Mouse (Mus musculus) liver, embryonic 15.5 days (tissue): Measurements from ENCODE around the gene Gm10717. TPM values are rescaled to one million over a fixed set of nuclear protein-coding genes. Genes with fewer than 3 reads are reported as not detected.
"Not testable (repeated sequence)": the region's sequence is repeated elsewhere in the genome, so short reads cannot be mapped to it uniquely, and the experiment has no call there.

Experiments used
- ATAC-seq: fragments of 200-750 bp; cut with Nextera tagmentation; 2 replicates; pipeline ENCODE4 v1.8.0; 2017; ENCODE audit warnings: moderate number of reproducible peaks, mild to moderate bottlenecking, moderate library complexity; ENCODE audit not compliant: insufficient read depth
- H3K27ac ChIP-seq: fragments of 300-500 bp; sonication (generic); replicated peaks from 2 replicates; pipeline ENCODE4 v1.5.1; 2015; ENCODE audit warnings: mild to moderate bottlenecking, inconsistent platforms
- H3K27me3 ChIP-seq: fragments of 300-500 bp; sonication (generic); 2 replicates; pipeline ENCODE4 v1.6.1; 2015; ENCODE audit warnings: mild to moderate bottlenecking, inconsistent platforms
- H3K36me3 ChIP-seq: fragments of 300-500 bp; sonication (generic); replicated peaks from 2 replicates; pipeline ENCODE4 v1.6.1; 2015; ENCODE audit warnings: moderate library complexity, mild to moderate bottlenecking, inconsistent platforms
- H3K4me1 ChIP-seq: fragments of 300-500 bp; sonication (generic); replicated peaks from 2 replicates; pipeline ENCODE4 v1.6.1; 2015; ENCODE audit warnings: inconsistent platforms
- H3K4me2 ChIP-seq: fragments of 300-500 bp; sonication (generic); 2 replicates; pipeline ENCODE4 v1.6.1; 2015; ENCODE audit warnings: moderate library complexity, mild to moderate bottlenecking, inconsistent platforms
- H3K4me3 ChIP-seq: fragments of 300-500 bp; sonication (generic); replicated peaks from 2 replicates; pipeline ENCODE4 v1.5.1; 2015; ENCODE audit warnings: mild to moderate bottlenecking, inconsistent platforms
- H3K9ac ChIP-seq: fragments of 300-500 bp; sonication (generic); 2 replicates; pipeline ENCODE4 v1.6.1; 2015; ENCODE audit warnings: moderate library complexity, mild to moderate bottlenecking, inconsistent platforms
- H3K9me3 ChIP-seq: fragments of 300-500 bp; sonication (generic); replicated peaks from 2 replicates; pipeline ENCODE4 v1.6.1; 2016; ENCODE audit warnings: inconsistent platforms
- WGBS: fragments of 180-500 bp; shearing (Covaris S2); methylation state at CpG from one replicate; pipeline ENCODE4 v1.1.7; 2015; ENCODE audit warnings: mixed read lengths; ENCODE audit not compliant: insufficient replicate concordance; 5-methylcytosine and 5-hydroxymethylcytosine counted together
- polyA plus RNA-seq: library from polyadenylated mRNA; unstranded; fragments of >200 nt; fragmentation: Nextera tagmentation; extraction: Ambion mirVana; gene quantifications from 2 replicates; pipeline ENCODE4 v1.2.1, GENCODE M21; 2015

Gm10717 gene
- not detected in 2 replicates for polyA plus RNA-seq

DNA sequence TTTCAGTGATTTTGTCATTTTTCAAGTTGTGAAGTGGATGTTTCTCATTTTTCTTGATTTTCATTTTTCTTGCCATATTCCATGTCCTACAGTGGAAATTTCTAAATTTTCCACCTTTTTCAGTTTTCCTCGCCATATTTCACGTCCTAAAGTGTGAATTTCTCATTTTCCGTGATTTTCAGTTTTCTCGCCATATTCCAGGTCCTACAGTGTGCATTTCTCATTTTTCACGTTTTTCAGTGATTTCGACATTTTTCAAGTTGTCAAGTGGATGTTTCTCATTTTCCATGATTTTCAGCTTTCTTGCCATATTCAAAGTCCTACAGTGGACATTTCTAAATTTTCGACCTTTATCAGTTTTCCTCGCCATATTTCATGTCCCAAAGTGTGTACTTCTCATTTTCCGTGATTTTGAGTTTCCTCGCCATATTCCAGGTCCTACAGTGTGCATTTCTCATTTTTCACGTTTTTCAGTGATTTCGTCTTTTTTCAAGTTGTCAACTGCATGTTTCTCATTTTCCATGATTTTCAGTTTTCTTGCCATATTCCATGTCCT, at the start of gene Gm10717:
Gene Gm10717, plus strand, starts transcription at position 506 of the 556 bp plus-strand sequence.
- not testable (repeated sequence) for H3K27me3 ChIP-seq, H3K9me3 ChIP-seq, H3K4me1 ChIP-seq, H3K4me2 ChIP-seq, H3K36me3 ChIP-seq, H3K27ac ChIP-seq, ATAC-seq, H3K9ac ChIP-seq, H3K4me3 ChIP-seq
- 61% methylated on average over 12 of the region's 12 CpGs for WGBS

DNA sequence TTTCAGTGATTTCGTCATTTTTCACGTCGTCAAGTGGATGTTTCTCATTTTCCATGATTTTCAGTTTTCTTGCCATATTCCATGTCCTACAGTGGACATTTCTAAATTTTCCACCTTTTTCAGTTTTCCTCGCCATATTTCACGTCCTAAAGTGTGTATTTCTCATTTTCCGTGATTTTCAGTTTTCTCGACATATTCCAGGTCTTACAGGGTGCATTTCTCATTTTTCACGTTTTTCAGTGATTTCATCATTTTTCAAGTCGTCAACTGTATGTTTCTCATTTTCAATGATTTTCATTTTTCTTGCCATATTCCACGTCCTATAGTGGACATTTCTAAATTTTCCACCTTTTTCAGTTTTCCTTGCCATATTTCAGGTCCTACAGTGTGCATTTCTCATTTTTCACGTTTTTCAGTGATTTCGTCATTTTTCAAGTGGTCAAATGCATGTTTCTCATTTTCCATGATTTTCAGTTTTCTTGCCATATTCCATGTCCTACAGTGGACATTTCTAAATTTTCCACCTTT, 24.7 kb upstream of the Gm10717 start, which contains the start of gene Gm10722:
Gene Gm10722, plus strand, starts transcription at position 478 of the 528 bp plus-strand sequence.
- WGBS = 58% methylated on average over 12 of the region's 12 CpGs
- H3K27me3 ChIP-seq, H3K36me3 ChIP-seq, H3K9me3 ChIP-seq, H3K4me2 ChIP-seq, H3K9ac ChIP-seq, H3K4me3 ChIP-seq, H3K27ac ChIP-seq, ATAC-seq, H3K4me1 ChIP-seq: not testable (repeated sequence)

DNA sequence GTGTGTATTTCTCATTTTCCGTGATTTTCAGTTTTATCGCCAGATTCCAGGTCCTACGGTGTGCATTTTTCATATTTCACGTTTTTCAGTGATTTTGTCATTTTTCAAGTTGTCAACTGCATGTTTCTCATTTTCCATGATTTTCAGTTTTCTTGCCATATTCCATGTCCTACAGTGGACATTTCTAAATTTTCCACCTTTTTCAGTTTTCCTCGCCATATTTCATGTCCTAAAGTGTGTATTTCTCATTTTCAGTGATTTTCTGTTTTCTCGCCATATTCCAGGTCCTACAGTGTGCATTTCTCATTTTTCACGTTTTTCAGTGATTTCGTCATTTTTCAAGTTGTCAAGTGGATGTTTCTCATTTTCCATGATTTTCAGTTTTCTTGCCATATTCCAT, 24.2 kb upstream of the Gm10717 start:
- not testable (repeated sequence) for H3K9ac ChIP-seq, H3K27me3 ChIP-seq, H3K36me3 ChIP-seq, H3K4me2 ChIP-seq, H3K9me3 ChIP-seq, H3K4me1 ChIP-seq, ATAC-seq, H3K27ac ChIP-seq, H3K4me3 ChIP-seq
- 53% methylated on average over 8 of the region's 8 CpGs for WGBS

DNA sequence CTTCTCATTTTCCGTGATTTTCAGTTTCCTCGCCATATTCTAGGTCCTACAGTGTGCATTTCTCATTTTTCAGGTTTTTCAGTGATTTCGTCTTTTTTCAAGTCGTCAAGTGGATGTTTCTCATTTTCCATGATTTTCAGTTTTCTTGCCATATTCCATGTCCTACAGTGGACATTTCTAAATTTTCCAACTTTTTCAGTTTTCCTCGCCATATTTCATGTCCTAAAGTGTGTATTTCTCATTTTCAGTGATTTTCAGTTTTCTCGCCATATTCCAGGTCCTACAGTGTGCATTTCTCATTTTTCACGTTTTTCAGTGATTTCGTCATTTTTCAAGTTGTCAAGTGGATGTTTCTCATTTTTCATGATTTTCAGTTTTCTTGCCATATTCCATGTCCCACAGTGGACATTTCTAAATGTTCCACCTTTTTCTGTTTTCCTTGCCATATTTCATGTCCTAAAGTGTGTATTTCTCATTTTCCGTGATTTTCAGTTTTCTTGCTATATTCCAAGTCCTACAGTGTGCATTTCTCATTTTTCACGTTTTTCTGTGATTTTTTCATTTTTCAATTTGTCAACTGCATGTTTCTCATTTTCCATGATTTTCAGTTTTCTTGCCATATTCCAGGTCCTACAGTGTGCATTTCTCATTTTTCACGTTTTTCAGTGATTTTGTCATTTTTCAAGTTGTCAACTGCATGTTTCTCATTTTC, 23.1 kb upstream of the Gm10717 start:
- H3K4me2 ChIP-seq, H3K27me3 ChIP-seq, H3K4me3 ChIP-seq, H3K36me3 ChIP-seq, H3K9ac ChIP-seq, H3K27ac ChIP-seq, H3K4me1 ChIP-seq, H3K9me3 ChIP-seq: not testable (repeated sequence)
- 56% methylated on average over 9 of the region's 11 CpGs for WGBS
- peak; percentile 65 for ATAC-seq

DNA sequence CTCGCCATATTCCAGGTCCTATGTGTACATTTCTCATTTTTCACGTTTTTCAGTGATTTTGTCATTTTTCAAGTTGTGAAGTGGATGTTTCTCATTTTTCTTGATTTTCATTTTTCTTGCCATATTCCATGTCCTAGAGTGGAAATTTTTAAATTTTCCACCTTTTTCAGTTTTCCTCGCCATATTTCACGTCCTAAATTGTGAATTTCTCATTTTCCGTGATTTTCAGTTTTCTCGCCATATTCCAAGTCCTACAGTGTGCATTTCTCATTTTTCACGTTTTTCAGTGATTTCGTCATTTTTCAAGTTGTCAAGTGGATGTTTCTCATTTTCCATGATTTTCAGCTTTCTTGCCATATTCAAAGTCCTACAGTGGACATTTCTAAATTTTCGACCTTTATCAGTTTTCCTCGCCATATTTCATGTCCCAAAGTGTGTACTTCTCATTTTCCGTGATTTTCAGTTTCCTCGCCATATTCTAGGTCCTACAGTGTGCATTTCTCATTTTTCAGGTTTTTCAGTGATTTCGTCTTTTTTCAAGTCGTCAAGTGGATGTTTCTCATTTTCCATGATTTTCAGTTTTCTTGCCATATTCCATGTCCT, 22.3 kb upstream of the Gm10717 start, which contains the start of gene Gm11168:
Gene Gm11168, plus strand, starts transcription at position 553 of the 603 bp plus-strand sequence.
- H3K36me3 ChIP-seq, H3K27ac ChIP-seq, H3K4me3 ChIP-seq, H3K9me3 ChIP-seq, H3K4me2 ChIP-seq, H3K27me3 ChIP-seq, ATAC-seq, H3K4me1 ChIP-seq, H3K9ac ChIP-seq: not testable (repeated sequence)
- WGBS = 64% methylated on average over 6 of the region's 14 CpGs

DNA sequence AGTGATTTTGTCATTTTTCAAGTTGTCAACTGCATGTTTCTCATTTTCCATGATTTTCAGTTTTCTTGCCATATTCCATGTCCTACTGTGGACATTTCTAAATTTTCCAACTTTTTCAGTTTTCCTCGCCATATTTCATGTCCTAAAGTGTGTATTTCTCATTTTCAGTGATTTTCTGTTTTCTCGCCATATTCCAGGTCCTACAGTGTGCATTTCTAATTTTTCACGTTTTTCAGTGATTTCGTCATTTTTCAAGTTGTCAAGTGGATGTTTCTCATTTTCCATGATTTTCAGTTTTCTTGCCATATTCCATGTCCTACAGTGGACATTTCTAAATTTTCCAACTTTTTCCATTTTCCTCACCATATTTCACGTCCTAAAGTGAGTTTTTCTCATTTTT, 19.0 kb upstream of the Gm10717 start:
- not testable (repeated sequence) for H3K36me3 ChIP-seq, H3K4me3 ChIP-seq, H3K27me3 ChIP-seq, H3K4me2 ChIP-seq, H3K9me3 ChIP-seq, H3K27ac ChIP-seq, ATAC-seq, H3K9ac ChIP-seq, H3K4me1 ChIP-seq
- 67% methylated on average over 1 of the region's 5 CpGs for WGBS

DNA sequence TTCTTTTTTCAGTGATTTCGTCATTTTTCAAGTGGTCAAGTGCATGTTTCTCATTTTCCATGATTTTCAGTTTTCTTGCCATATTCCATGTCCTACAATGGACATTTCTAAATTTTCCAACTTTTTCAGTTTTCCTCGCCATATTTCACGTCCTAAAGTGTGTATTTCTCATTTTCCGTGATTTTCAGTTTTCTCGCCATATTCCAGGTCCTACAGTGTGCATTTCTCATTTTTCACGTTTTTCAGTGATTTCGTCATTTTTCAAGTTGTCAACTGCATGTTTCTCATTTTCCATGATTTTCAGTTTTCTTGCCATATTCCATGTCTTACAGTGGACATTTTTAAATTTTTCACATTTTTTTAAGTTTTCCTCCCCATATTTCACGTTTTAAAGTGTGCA, 18.6 kb upstream of the Gm10717 start:
- not testable (repeated sequence) for H3K4me2 ChIP-seq, H3K9ac ChIP-seq, H3K9me3 ChIP-seq, H3K27me3 ChIP-seq, H3K36me3 ChIP-seq, H3K27ac ChIP-seq, H3K4me3 ChIP-seq, H3K4me1 ChIP-seq
- ATAC-seq = peak; percentile 51
- WGBS = 57% methylated on average over 8 of the region's 8 CpGs

DNA sequence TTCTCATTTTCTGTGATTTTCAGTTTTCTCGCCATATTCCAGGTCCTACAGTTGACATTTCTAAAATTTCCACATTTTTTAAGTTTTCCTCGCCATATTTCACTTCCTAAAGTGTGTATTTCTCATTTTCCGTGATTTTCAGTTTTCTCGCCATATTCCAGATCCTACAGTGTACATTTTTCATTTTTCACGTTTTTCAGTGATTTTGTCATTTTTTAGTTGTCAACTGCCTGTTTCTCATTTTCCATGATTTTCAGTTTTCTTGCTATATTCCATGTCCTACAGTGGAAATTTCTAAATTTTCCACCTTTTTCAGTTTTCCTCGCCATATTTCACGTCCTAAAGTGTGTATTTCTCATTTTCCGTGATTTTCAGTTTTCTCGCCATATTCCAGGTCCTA, 17.9 kb upstream of the Gm10717 start:
- WGBS = 66% methylated on average over 8 of the region's 9 CpGs
- H3K9me3 ChIP-seq, H3K9ac ChIP-seq, H3K36me3 ChIP-seq, H3K4me2 ChIP-seq, H3K4me3 ChIP-seq, ATAC-seq, H3K27me3 ChIP-seq, H3K4me1 ChIP-seq, H3K27ac ChIP-seq: not testable (repeated sequence)

DNA sequence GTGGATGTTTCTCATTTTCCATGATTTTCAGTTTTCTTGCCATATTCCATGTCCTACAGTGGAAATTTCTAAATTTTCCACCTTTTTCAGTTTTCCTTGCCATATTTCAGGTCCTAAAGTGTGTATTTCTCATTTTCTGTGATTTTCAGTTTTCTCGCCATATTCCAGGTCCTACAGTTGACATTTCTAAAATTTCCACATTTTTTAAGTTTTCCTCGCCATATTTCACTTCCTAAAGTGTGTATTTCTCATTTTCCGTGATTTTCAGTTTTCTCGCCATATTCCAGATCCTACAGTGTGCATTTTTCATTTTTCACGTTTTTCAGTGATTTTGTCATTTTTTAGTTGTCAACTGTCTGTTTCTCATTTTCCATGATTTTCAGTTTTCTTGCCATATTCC, 15.9 kb upstream of the Gm10717 start:
- H3K36me3 ChIP-seq, H3K9me3 ChIP-seq, H3K27ac ChIP-seq, H3K4me1 ChIP-seq, H3K9ac ChIP-seq, H3K4me2 ChIP-seq, H3K27me3 ChIP-seq, H3K4me3 ChIP-seq: not testable (repeated sequence)
- peak; percentile 26; the same call in 1 of the 2 replicates for ATAC-seq
- no CpG with 5 or more reads among the region's 5 CpGs for WGBS

DNA sequence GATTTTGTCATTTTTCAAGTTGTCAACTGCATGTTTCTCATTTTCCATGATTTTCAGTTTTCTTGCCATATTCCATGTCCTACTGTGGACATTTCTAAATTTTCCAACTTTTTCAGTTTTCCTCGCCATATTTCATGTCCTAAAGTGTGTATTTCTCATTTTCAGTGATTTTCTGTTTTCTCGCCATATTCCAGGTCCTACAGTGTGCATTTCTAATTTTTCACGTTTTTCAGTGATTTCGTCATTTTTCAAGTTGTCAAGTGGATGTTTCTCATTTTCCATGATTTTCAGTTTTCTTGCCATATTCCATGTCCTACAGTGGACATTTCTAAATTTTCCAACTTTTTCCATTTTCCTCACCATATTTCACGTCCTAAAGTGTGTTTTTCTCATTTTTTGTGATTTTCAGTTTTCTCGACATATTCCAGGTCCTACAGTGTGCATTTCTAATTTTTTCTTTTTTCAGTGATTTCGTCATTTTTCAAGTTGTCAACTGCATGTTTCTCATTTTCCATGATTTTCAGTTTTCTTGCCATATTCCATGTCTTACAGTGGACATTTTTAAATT, 13.1 kb upstream of the Gm10717 start:
- H3K27ac ChIP-seq, H3K36me3 ChIP-seq, H3K4me1 ChIP-seq, H3K4me2 ChIP-seq, H3K9me3 ChIP-seq, ATAC-seq, H3K27me3 ChIP-seq, H3K4me3 ChIP-seq, H3K9ac ChIP-seq: not testable (repeated sequence)
- 56% methylated on average over 3 of the region's 7 CpGs for WGBS

DNA sequence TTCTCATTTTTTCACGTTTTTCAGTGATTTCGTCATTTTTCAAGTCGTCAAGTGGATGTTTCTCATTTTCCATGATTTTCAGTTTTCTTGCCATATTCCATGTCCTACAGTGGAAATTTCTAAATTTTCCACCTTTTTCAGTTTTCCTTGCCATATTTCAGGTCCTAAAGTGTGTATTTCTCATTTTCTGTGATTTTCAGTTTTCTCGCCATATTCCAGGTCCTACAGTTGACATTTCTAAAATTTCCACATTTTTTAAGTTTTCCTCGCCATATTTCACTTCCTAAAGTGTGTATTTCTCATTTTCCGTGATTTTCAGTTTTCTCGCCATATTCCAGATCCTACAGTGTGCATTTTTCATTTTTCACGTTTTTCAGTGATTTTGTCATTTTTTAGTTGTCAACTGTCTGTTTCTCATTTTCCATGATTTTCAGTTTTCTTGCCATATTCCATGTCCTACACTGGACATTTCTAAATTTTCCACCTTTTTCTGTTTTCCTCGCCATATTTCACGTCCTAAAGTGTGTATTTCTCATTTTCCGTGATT, 12.4 kb upstream of the Gm10717 start, which contains the start of gene Gm10721:
Gene Gm10721, plus strand, starts transcription at position 408 of the 547 bp plus-strand sequence.
- H3K9me3 ChIP-seq, H3K4me3 ChIP-seq, H3K9ac ChIP-seq, H3K27ac ChIP-seq, H3K4me2 ChIP-seq, H3K36me3 ChIP-seq, H3K27me3 ChIP-seq, H3K4me1 ChIP-seq, ATAC-seq: not testable (repeated sequence)
- WGBS = 50% methylated on average over 1 of the region's 11 CpGs
